Mouse (Mus musculus): ENCODE data around the gene Actr10.

- TF ChIP-seq CTCF (IDR thresholded peaks at IDR 0.05; ENCODE audit: low read depth, low read length) (no peak), TAL1 (conservative IDR thresholded peaks at IDR 0.05; ENCODE audit: low read depth, low read length) (no peak), GATA1 (IDR thresholded peaks at IDR 0.05; ENCODE audit: borderline replicate concordance, low read length) (no peak), POLR2AphosphoS5 (IDR thresholded peaks at IDR 0.05; ENCODE audit: insufficient replicate concordance, low read depth, low read length) (no peak), GATA2 (IDR thresholded peaks at IDR 0.05; ENCODE audit: borderline replicate concordance, low read depth, low read length) (no peak)
Observed at GRCm38 (mm10) chr12:70978345-70978744, 40.7 kb downstream of the Actr10 start.
